Mouse (Mus musculus) urinary bladder, adult 18-20 months (tissue): Measurements from ENCODE around the gene Gbf1.

Experiments
- DNase-seq, 2 experiments: peaks; one replicate each; pipeline ENCODE4 v3.0.0; 2022; ENCODE audit warnings: low spot score in 2 of 2, mixed read lengths in 2 of 2

Gbf1 gene

DNA sequence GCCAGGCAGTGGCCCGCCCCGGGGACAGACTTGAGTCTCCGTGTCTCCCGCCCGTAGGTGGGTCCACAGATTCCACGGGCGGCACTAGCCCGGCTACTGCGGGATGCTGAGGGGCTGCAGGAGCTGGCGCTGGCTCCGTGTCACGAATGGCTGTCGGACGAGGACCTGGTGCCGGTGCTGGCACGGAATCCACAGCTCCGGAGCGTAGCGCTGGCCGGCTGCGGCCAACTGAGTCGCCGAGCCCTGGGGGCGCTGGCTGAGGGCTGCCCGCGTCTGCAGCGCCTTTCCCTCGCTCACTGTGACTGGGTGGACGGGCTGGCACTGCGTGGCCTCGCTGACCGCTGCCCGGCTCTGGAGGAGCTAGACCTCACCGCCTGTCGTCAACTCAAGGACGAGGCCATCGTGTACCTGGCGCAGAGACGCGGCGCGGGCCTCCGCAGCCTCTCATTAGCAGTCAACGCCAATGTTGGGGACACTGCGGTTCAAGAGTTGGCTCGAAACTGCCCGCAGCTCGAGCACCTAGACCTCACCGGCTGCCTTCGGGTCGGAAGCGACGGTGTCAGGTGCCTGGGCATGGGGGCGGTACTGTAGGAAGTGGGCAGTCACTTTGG lies 176.8 kb downstream of the Gbf1 start:
- no peak for DNase-seq

DNA sequence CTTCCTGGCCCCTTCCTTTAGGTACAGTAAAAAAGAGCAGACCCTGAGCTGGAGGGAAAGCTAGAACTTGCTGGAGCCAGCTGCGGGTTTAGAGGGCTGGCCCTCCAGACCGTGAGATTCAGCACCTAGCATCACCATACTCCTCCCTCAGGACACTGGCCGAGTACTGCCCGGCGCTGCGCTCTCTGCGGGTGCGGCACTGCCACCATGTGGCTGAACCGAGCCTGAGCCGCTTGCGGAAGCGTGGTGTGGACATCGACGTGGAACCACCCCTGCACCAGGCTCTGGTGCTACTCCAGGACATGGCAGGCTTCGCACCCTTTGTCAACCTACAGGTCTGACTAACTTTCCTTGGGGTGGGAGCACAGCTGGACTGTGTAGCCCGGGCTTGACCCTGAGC lies 177.6 kb downstream of the Gbf1 start:
- peak; percentile 75 for DNase-seq

DNA sequence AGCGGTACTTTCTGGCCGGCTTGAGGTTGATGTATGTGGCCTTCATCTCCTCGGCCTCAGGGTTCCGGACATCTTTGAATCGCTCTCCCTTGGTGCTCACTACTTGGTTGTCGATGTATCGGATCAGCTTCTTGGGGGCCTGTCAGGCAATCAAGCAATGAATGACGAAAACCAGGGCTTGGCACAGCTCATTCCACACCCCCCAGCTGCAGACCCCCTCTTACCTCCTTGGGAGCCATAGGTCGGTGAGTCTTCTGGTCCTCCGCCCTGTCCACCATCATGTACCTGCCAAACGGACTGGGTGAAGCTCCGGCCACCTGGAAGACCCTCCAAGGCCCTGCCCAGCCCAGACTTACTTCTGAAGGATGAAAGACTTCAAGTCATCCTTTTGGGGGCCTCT lies 178.4 kb downstream of the Gbf1 start:
- no peak for DNase-seq

DNA sequence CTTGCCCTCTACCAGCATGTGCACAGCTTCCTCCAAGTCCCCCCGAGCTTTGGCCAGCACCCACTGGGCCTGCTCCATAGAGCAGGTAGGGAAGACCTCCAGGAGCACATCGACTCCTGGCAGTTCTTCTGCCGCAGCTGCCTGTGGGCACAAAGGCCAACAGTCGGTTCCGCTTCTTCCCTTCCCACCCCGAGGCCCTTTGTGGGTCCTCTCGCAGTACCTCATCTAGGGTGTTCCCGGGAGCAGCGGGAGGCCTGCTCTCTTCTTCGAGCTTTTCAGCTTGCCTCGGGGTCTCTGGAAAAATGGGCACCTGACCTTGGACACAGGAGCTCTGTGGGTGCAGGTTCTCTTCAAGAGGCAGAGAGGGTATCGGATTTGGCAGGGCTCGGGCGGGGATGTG lies 179.0 kb downstream of the Gbf1 start:
- DNase-seq = no peak

DNA sequence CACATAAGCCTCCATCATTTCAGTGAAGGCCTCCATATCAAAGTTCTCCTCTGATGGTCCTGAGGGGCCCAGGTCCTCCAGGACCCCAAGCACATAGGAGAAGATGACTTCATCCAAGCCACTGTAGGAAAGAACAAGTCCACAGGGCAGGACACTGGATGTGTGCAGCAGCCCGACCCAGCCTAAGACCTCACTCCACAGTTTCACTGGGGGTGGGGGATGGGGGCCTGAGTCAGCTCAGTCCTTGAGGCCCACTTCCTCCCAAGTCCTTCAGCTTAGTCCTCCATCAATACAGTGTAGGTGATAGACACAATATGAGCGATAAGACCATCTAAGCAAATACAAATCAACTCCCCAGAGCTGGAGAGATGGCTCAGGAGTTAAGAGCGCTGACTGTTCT lies 179.6 kb downstream of the Gbf1 start:
- DNase-seq = no peak

DNA sequence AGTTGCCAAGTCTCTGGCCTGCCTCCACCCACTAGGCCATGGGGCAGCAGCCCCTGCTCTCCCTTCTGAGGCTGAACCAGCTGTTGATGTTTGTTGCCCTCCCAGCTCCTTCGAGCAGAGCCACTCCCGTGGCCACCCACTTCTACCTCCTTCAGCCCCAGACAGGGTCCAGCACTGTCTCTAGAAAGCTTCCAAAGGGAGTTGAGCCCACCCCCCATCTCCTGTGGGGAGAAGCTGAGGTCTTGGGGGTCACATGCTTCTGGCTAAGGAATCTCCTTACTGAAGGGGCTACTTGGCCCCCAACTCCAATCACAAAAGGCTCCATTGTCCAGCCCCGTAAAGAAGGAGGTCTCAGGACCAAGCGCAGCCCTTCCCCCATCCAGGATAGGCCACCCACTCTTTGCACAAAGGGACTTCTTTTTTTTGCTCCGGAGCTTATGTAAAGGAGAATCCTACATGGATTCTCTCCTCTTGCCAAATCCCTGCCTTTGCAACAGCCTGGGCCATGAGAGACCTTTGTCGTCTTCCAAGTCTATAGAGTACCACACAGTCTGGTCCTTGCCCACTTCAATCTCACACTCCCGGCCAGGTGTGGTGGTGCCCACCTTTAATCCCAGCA lies 180.5 kb downstream of the Gbf1 start:
- no peak for DNase-seq

DNA sequence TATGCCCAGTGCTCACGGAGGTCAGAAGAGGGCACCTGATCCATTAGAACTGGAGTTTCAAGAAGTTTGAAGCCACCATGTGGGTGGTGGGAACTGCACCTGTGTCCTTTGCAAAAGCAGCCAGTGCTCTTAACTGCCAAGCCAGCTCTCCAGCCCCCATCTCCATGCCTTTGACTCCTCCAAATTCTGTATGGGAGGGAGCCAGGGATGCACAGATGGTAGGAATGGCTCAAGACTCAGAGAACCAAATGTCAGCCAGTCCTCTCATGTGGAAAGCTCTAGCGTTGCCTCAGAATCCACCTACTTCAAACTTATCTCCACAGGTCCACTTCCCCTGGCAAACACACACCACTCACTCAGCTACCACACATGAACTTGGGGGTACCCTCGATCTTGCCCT lies 181.6 kb downstream of the Gbf1 start:
- DNase-seq = no peak
